Mouse (Mus musculus) C2C12 (cell line): Measurements from ENCODE around the gene Clint1. TPM values are rescaled to one million over a fixed set of nuclear protein-coding genes. Genes with fewer than 3 reads are reported as not detected.

Experiments
- H3K27me3 ChIP-seq: one replicate; pipeline ENCODE4 v1.6.1; 2011; ENCODE audit not compliant: control insufficient read depth, insufficient read depth, insufficient read length
- H3K36me3 ChIP-seq: one replicate; pipeline ENCODE4 v1.6.1; 2011; ENCODE audit not compliant: control insufficient read depth, insufficient read depth
- H3K4me3 ChIP-seq: one replicate; pipeline ENCODE4 v1.5.1; 2011; ENCODE audit warnings: mild to moderate bottlenecking, control low read depth; ENCODE audit not compliant: poor library complexity, insufficient read depth, severe bottlenecking
- H3K79me2 ChIP-seq: one replicate; pipeline ENCODE4 v1.6.1; 2011; ENCODE audit not compliant: control insufficient read depth, insufficient read depth
- H3K79me3 ChIP-seq: one replicate; pipeline ENCODE4 v1.6.1; 2011; ENCODE audit warnings: low read depth, control low read depth
- H3ac ChIP-seq: one replicate; pipeline ENCODE3; 2011; ENCODE audit warnings: low read depth; ENCODE audit not compliant: control insufficient read depth, insufficient read length
- CEBPB ChIP-seq: IDR thresholded peaks from one replicate; pipeline ENCODE4 v1.6.1; 2011; ENCODE audit warnings: low read depth, mild to moderate bottlenecking, control low read depth, moderate library complexity
- CTCF ChIP-seq: IDR thresholded peaks from one replicate; pipeline ENCODE4 v1.5.1; 2011; ENCODE audit not compliant: control insufficient read depth, insufficient read depth, insufficient read length
- FOSL1 ChIP-seq: IDR thresholded peaks from one replicate; pipeline ENCODE4 v1.8.0; 2011; ENCODE audit warnings: mild to moderate bottlenecking, low read length; ENCODE audit not compliant: poor library complexity, insufficient read depth, severe bottlenecking
- MAX ChIP-seq: IDR thresholded peaks from one replicate; pipeline ENCODE4 v1.6.1; 2011; ENCODE audit warnings: mild to moderate bottlenecking, control low read depth
- MYOD1 ChIP-seq: IDR thresholded peaks from one replicate; pipeline ENCODE4 v1.6.1; 2011; ENCODE audit warnings: low read depth; ENCODE audit not compliant: control insufficient read depth, insufficient read length
- MYOG ChIP-seq: IDR thresholded peaks from one replicate; pipeline ENCODE4 v1.6.1; 2011; ENCODE audit not compliant: control insufficient read depth, insufficient read length; ENCODE audit errors: extremely low read depth
- USF1 ChIP-seq: IDR thresholded peaks from one replicate; pipeline ENCODE4 v1.6.1; 2011; ENCODE audit warnings: low read depth, mild to moderate bottlenecking, control low read depth, moderate library complexity
- polyA plus RNA-seq: library from polyadenylated mRNA; unstranded; fragments of >200 nt; fragmentation: generic; extraction: Trizol; gene quantifications from one replicate; pipeline ENCODE4 v1.2.1, GENCODE M21; 2012; ENCODE audit warnings: missing spikeins

Gene Clint1
- polyA plus RNA-seq, 1 experiment = 31.9 TPM

DNA sequence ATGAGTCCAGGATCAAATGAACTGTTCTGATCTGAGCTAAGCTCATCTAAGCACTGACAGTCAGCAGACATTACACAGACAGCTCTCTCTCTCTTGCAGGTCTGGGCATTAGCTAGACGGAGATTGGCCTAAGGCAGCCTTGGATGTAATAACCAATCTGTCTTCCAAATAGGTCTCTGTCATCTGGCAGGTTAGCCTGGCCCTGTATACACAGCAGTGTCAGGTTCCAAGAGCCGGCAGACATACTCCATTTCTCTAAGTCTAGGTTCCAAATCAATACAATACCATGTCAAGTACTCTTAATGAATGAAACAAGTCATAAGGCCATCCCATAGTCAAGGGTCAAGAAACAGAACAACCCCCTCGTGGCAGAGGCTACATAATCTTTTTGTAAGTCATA lies 33.9 kb upstream of the Clint1 start:
- no peaks in the 10 kb centered on the region for H3K36me3 ChIP-seq
- H3K27me3 ChIP-seq = peaks cover 3% of the 10 kb centered on the region
- TF ChIP-seq MYOG = no peak
- TF ChIP-seq MYOD1 = no peak
- TF ChIP-seq USF1 = no peak
- no peak for TF ChIP-seq FOSL1
- no peak for TF ChIP-seq MAX
- no peak for TF ChIP-seq CEBPB
- no peak for TF ChIP-seq CTCF
- no peak overlapping the region for H3K4me3 ChIP-seq
- H3K79me3 ChIP-seq = no peaks in the 10 kb centered on the region
- no peaks in the 10 kb centered on the region for H3K79me2 ChIP-seq
- no peak overlapping the region for H3ac ChIP-seq

DNA sequence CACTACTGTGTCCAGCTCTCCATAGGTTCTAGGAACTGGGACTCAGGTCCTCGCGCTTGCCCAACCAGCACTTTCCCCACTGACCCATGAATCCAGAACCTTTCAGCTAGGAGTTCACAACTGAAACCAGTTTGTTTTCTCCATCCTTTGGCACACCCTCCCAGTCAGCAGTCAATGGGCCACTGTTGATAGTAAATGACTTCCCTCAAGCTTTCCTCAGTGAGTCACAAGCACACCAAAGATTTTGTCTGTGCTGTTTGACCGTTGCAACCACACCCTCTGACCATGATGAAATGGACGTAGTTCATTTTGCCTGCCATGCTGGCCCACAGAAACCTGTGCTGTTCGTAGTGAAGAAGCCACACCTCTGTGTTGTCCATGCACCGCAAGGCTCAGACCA lies 30.9 kb upstream of the Clint1 start:
- no peaks in the 10 kb centered on the region for H3K27me3 ChIP-seq
- H3K79me3 ChIP-seq = no peaks in the 10 kb centered on the region
- no peak overlapping the region for H3K4me3 ChIP-seq
- no peaks in the 10 kb centered on the region for H3K36me3 ChIP-seq
- TF ChIP-seq FOSL1 = no peak
- TF ChIP-seq CEBPB = no peak
- TF ChIP-seq MYOG = no peak
- TF ChIP-seq MAX = no peak
- TF ChIP-seq MYOD1 = no peak
- TF ChIP-seq USF1 = no peak
- TF ChIP-seq CTCF = no peak
- no peaks in the 10 kb centered on the region for H3K79me2 ChIP-seq
- no peak overlapping the region for H3ac ChIP-seq

GRCm38 (mm10) chr11:45830112-45830511 lies 21.7 kb upstream of the Clint1 start:
- H3K79me2 ChIP-seq = no peaks in the 10 kb centered on the region
- no peak overlapping the region for H3K4me3 ChIP-seq
- TF ChIP-seq MYOD1 = no peak
- no peak for TF ChIP-seq MAX
- no peak for TF ChIP-seq CEBPB
- no peak for TF ChIP-seq MYOG
- no peak for TF ChIP-seq CTCF
- TF ChIP-seq FOSL1 = no peak
- no peak for TF ChIP-seq USF1
- no peaks in the 10 kb centered on the region for H3K27me3 ChIP-seq
- no peaks in the 10 kb centered on the region for H3K79me3 ChIP-seq
- H3K36me3 ChIP-seq = no peaks in the 10 kb centered on the region
- H3ac ChIP-seq = no peak overlapping the region

DNA sequence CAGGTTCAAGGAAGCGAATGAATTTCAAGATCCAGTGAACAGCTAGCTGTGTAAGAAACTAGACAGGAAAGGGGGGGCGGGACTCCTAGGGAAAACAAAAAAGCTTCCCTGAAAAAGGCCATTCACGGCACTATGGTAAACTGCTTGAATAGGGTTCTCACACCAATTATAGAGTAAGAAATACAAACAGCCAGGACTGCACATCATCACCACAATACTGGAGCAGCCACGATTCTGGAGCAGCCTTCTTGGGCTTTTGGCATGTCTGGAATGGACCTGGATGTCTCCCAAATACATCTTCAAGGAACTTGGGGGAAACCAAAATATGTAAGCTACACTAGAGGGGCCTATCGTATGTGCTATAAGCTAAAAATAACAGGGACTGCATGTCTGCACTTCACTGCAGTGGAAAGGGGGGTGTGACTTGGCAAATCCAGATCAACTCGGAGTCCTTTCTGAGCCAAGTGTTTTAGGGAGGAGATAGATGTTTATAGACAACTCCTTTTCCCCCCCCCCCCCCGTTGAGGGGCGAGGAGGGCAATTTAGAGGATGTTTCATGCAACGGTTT lies 21.0 kb upstream of the Clint1 start:
- Histone ChIP-seq H3ac (no peak overlapping the region), H3K27me3 (no peaks in the 10 kb centered on the region), H3K79me3 (no peaks in the 10 kb centered on the region), H3K79me2 (no peaks in the 10 kb centered on the region), H3K4me3 (no peak overlapping the region), H3K36me3 (no peaks in the 10 kb centered on the region)
- TF ChIP-seq MYOG (no peak), MAX (no peak), CTCF (no peak), MYOD1 (no peak), CEBPB (no peak), USF1 (no peak), FOSL1 (no peak)

GRCm38 (mm10) chr11:45831476-45832143 lies 20.2 kb upstream of the Clint1 start:
- Histone ChIP-seq H3K79me2 (no peaks in the 10 kb centered on the region), H3K27me3 (peaks cover 6% of the 10 kb centered on the region), H3K79me3 (no peaks in the 10 kb centered on the region), H3K4me3 (no peak overlapping the region), H3ac (no peak overlapping the region), H3K36me3 (no peaks in the 10 kb centered on the region)
- TF ChIP-seq USF1 (no peak), MYOD1 (no peak)
